Mouse (Mus musculus): ENCODE results near the gene C1qtnf1.

C1qtnf1 gene

DNA sequence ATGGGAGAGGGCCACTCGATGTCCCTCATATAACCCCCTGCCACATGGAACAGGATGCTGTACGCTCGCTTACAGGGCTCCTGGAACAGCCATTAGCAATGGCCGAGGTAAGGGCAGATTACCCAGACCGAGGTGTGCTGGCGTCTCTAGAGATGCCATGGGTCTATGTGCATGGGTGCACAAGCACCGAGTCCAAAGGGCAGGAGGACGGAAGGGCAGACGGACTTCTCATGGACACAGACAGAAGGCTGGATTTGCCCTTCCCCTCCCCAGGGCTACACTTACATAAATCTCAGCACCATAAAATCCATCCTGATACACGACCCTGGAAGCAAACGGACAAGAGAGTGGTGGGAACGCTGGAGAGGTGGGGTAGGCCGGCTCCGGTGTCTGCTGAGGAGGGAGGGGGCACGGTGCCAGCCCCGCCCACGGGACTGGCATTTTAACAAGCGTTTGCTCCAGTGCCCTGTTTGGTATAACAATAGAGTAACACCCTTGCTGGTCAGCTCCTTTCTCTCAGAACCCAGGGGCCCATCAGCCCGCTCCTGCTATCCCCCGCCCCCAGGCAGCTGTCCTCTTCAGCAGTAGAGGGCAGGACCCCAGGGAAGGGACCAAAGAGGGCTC, 68.2 kb downstream of the C1qtnf1 start:
- DNase-seq (ENCODE audit: low read depth, low spot score) = no peak

Measured in R1 (cell line).